ENCODE assay signal across 8 mouse cellular contexts in the genomic region with DNA sequence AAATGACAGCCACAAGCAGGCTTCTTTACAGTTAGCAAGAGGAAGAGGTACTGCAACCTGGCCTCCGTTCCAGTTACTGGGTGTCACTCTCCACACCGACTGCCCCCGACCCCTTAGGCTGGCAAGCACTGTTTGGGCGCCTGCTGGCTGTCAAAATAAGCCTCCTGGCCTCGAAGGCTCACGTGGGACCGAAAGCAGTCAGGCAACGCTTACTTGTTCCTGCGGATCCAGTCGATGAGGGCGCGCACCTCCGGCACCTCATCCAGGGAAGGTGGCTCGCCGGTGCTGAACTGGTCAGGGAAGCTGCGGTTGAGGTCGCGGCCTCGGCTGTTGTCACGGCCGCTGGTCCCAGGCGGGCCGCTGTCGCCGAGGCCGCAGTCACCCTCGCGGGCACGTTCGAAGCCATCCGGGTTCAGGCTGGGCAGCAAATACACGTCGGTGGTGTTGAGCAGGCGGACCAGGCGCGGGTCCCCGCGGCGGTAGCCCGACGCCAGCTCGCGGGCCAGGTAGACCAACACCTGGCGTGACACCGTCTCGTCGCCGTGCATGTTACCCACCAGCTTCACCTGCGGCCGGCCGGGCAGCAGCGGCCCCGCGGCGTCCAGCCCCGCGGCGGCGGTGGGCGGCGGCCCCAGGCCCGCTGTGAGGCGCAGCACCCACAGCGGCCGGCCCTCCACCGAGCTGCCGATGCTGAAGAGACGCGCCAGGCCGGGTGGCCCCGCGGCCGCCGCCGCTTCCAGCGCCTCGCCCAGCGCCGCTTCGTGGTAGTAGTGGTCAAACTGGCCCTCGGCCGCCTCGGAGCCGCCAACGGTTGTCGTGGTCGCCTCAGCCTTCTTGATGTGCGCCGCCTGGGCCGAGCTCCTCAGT. TPM values are rescaled to one million over a fixed set of nuclear protein-coding genes. Genes with fewer than 3 reads are reported as not detected.
DNase-seq lines count a peak whose midpoint lies in the region; ATAC-seq lines count a peak whose summit lies in the region.

No protein-coding gene starts in this region.

- DNase-seq in layer of hippocampus, adult 11-12 months (ENCODE audit: low spot score) = peak; percentile 20
- no peak for DNase-seq in layer of hippocampus, adult 18-20 months (ENCODE audit: low spot score in 2 of 2)
- peak; percentile 49 for DNase-seq in brain, adult 2 months (ENCODE audit: low read depth, low spot score)
- DNase-seq in urinary bladder, postnatal 10 days (ENCODE audit: low spot score) = peak; percentile 14

- H3K27ac ChIP-seq in forebrain, embryonic 12.5 days = peak overlapping the region; percentile 92
- H3K27ac ChIP-seq in intestine, embryonic 15.5 days = peak overlapping the region; percentile 75
- peak overlapping the region; percentile 78 for H3K27ac ChIP-seq in liver, embryonic 16.5 days (ENCODE audit: low read length)
- peak overlapping the region; percentile 85 for H3K27ac ChIP-seq in neural tube, embryonic 14.5 days (ENCODE audit: low read depth, low read length)

- H3K9ac ChIP-seq in forebrain, embryonic 12.5 days = peak overlapping the region; percentile 90
- H3K9ac ChIP-seq in intestine, embryonic 15.5 days = peak overlapping the region; percentile 85
- peak overlapping the region; percentile 82 for H3K9ac ChIP-seq in liver, embryonic 16.5 days (ENCODE audit: low read depth, low read length)
- H3K9ac ChIP-seq in neural tube, embryonic 14.5 days (replicated peaks; ENCODE audit: low read depth, low read length) = peak overlapping the region; percentile 92

- no peaks in the 10 kb centered on the region for H3K9me3 ChIP-seq in forebrain, embryonic 12.5 days
- H3K9me3 ChIP-seq in intestine, embryonic 15.5 days = no peaks in the 10 kb centered on the region
- no peaks in the 10 kb centered on the region for H3K9me3 ChIP-seq in liver, embryonic 16.5 days (replicated peaks; ENCODE audit: control insufficient read depth, low read length)
- no peaks in the 10 kb centered on the region for H3K9me3 ChIP-seq in neural tube, embryonic 14.5 days (ENCODE audit: control insufficient read depth, low read length)

- ATAC-seq in forebrain, embryonic 12.5 days (ENCODE audit: low FRiP score) = peak; percentile 81
- peak; percentile 80 for ATAC-seq in intestine, embryonic 15.5 days
- ATAC-seq in liver, embryonic 16.5 days (ENCODE audit: low read depth) = peak; percentile 59
- ATAC-seq in neural tube, embryonic 14.5 days (ENCODE audit: low read depth) = peak; percentile 73

- H3K36me3 ChIP-seq in forebrain, embryonic 12.5 days (replicated peaks) = no peaks in the 10 kb centered on the region
- no peaks in the 10 kb centered on the region for H3K36me3 ChIP-seq in intestine, embryonic 15.5 days
- no peaks in the 10 kb centered on the region for H3K36me3 ChIP-seq in liver, embryonic 16.5 days (ENCODE audit: control insufficient read depth, insufficient read depth)
- H3K36me3 ChIP-seq in neural tube, embryonic 14.5 days (ENCODE audit: control insufficient read depth, insufficient read depth, low read length) = no peaks in the 10 kb centered on the region

- H3K4me2 ChIP-seq in forebrain, embryonic 12.5 days = peak overlapping the region; percentile 99
- H3K4me2 ChIP-seq in intestine, embryonic 15.5 days (replicated peaks) = peak overlapping the region; percentile 98
- H3K4me2 ChIP-seq in liver, embryonic 16.5 days (ENCODE audit: low read depth, low read length) = peak overlapping the region; percentile 87
- H3K4me2 ChIP-seq in neural tube, embryonic 14.5 days (ENCODE audit: low read depth, low read length) = peak overlapping the region; percentile 97

- H3K27me3 ChIP-seq in forebrain, embryonic 12.5 days = no peaks in the 10 kb centered on the region; the same call in 1 of the 2 replicates
- no peaks in the 10 kb centered on the region for H3K27me3 ChIP-seq in intestine, embryonic 15.5 days (replicated peaks)
- H3K27me3 ChIP-seq in liver, embryonic 16.5 days (ENCODE audit: control insufficient read depth, insufficient read depth, low read depth, low read length) = no peaks in the 10 kb centered on the region
- H3K27me3 ChIP-seq in neural tube, embryonic 14.5 days (ENCODE audit: control insufficient read depth, insufficient read depth, low read length) = no peaks in the 10 kb centered on the region

- WGBS in forebrain, embryonic 12.5 days = under 1% methylated on average over 80 of the region's 90 CpGs
- under 1% methylated on average over 90 of the region's 90 CpGs for WGBS in intestine, embryonic 15.5 days
- WGBS in liver, embryonic 16.5 days (ENCODE audit: insufficient replicate concordance) = under 1% methylated on average over 88 of the region's 90 CpGs
- WGBS in neural tube, embryonic 14.5 days = under 1% methylated on average over 87 of the region's 90 CpGs

- peak overlapping the region; percentile 94 for H3K4me3 ChIP-seq in forebrain, embryonic 12.5 days (replicated peaks)
- H3K4me3 ChIP-seq in intestine, embryonic 15.5 days (replicated peaks) = peak overlapping the region; percentile 91
- peak overlapping the region; percentile 88 for H3K4me3 ChIP-seq in liver, embryonic 16.5 days (ENCODE audit: low read depth, low read length)
- H3K4me3 ChIP-seq in neural tube, embryonic 14.5 days (ENCODE audit: low read depth, low read length) = peak overlapping the region; percentile 86

- peaks cover 36% of the 10 kb centered on the region for H3K4me1 ChIP-seq in forebrain, embryonic 12.5 days
- H3K4me1 ChIP-seq in intestine, embryonic 15.5 days (replicated peaks) = peaks cover 6% of the 10 kb centered on the region; the same call in 1 of the 2 replicates
- peaks cover 21% of the 10 kb centered on the region for H3K4me1 ChIP-seq in liver, embryonic 16.5 days (ENCODE audit: control insufficient read depth, low read depth, low read length)
- H3K4me1 ChIP-seq in neural tube, embryonic 14.5 days (ENCODE audit: control insufficient read depth, insufficient read depth, low read length) = peaks cover 16% of the 10 kb centered on the region

RNA-seq across cellular contexts. Expression of gene Cpd, which starts 0.6 kb away (rescaled TPM):
- 10 to 100 TPM; 61.3 to 63.9 TPM for total RNA-seq in layer of hippocampus, adult 18-20 months (2021)
- polyA plus RNA-seq in forebrain, embryonic 12.5 days (2016; fragmentation: Nextera tagmentation; extraction: Ambion mirVana) = 11.7 and 13.2 TPM in 2 replicates
- 10.1 and 11.3 TPM in 2 replicates for polyA plus RNA-seq in intestine, embryonic 15.5 days (2015; fragmentation: Nextera tagmentation; extraction: Ambion mirVana)
- 3.0 and 3.3 TPM in 2 replicates for polyA plus RNA-seq in liver, embryonic 16.5 days (2015; fragmentation: Nextera tagmentation; extraction: Ambion mirVana)
- 10.4 and 13.5 TPM in 2 replicates for polyA plus RNA-seq in neural tube, embryonic 14.5 days (2014; fragmentation: Nextera tagmentation; extraction: Ambion mirVana)

RNA-seq across cellular contexts. Expression of gene Tmigd1, which starts 55.7 kb away (rescaled TPM):
- not detected for total RNA-seq in layer of hippocampus, adult 18-20 months (2021)
- polyA plus RNA-seq in forebrain, embryonic 12.5 days (2016; fragmentation: Nextera tagmentation; extraction: Ambion mirVana) = not detected in 2 replicates
- 1.6 and 2.4 TPM in 2 replicates for polyA plus RNA-seq in intestine, embryonic 15.5 days (2015; fragmentation: Nextera tagmentation; extraction: Ambion mirVana)
- polyA plus RNA-seq in liver, embryonic 16.5 days (2015; fragmentation: Nextera tagmentation; extraction: Ambion mirVana) = 0.06 TPM in 1 of 2 replicates, not detected in the other
- 0.19 TPM in 1 of 2 replicates, not detected in the other for polyA plus RNA-seq in neural tube, embryonic 14.5 days (2014; fragmentation: Nextera tagmentation; extraction: Ambion mirVana)

Comparison
In these comparisons a context has a peak if more than half of its experiments do, and no peak if none do; other contexts are left out.
1. DNase-seq: peak in layer of hippocampus, adult 11-12 months (single experiment), brain, adult 2 months (single experiment) and urinary bladder, postnatal 10 days (single experiment); none in layer of hippocampus, adult 18-20 months (0 of 2).
2. Peak in every context shown above with its lines, with median percentiles within 50 percentile points of each other: ATAC-seq, H3K27ac ChIP-seq, H3K4me2 ChIP-seq, H3K4me3 ChIP-seq and H3K9ac ChIP-seq.